Mouse (Mus musculus): Measurements from ENCODE around the gene Zbtb38.

- TF ChIP-seq CTCF (IDR thresholded peaks at IDR 0.05; ENCODE audit: low read depth) (no peak), EP300 (IDR thresholded peaks at IDR 0.05; ENCODE audit: low read depth) (no peak)
Observed at GRCm38 (mm10) chr9:96732644-96733424, 19.8 kb downstream of the Zbtb38 start.
